Mouse (Mus musculus) cerebral cortex, adult 2 months (tissue): ENCODE results near the gene Tnrc18.

Experiments
- WGBS: fragments of 180-500 bp; shearing (Covaris S2); methylation state at CpG from one replicate; pipeline ENCODE4 v1.1.7; 2018; 5-methylcytosine and 5-hydroxymethylcytosine counted together

The Tnrc18 gene

GRCm38 (mm10) chr5:142810710-142811599 is 6.5 kb downstream of the Tnrc18 start:
- WGBS, result 28% methylated on average over 20 of the region's 20 CpGs

- 91% methylated on average over 7 of the region's 7 CpGs for WGBS
Observed at GRCm38 (mm10) chr5:142807661-142808060, 9.8 kb downstream of the Tnrc18 start.

- WGBS, result 92% methylated on average over 1 of the region's 1 CpGs
Observed at GRCm38 (mm10) chr5:142803746-142804145, 13.7 kb downstream of the Tnrc18 start.

- WGBS, result 70% methylated on average over 4 of the region's 4 CpGs
Observed at GRCm38 (mm10) chr5:142802884-142803283, 14.6 kb downstream of the Tnrc18 start.

- 79% methylated on average over 2 of the region's 2 CpGs for WGBS
Observed at GRCm38 (mm10) chr5:142801977-142802376, 15.5 kb downstream of the Tnrc18 start.

- WGBS, result 66% methylated on average over 6 of the region's 6 CpGs
Observed at GRCm38 (mm10) chr5:142800656-142801055, 16.8 kb downstream of the Tnrc18 start.

- WGBS, result 40% methylated on average over 8 of the region's 8 CpGs
Observed at GRCm38 (mm10) chr5:142800198-142800597, 17.3 kb downstream of the Tnrc18 start.

GRCm38 (mm10) chr5:142799259-142799658 is 18.2 kb downstream of the Tnrc18 start:
- 76% methylated on average over 4 of the region's 4 CpGs for WGBS

- 72% methylated on average over 12 of the region's 12 CpGs for WGBS
Observed at GRCm38 (mm10) chr5:142798190-142798589, 19.3 kb downstream of the Tnrc18 start.

- 63% methylated on average over 13 of the region's 13 CpGs for WGBS
Observed at GRCm38 (mm10) chr5:142797620-142798019, 19.8 kb downstream of the Tnrc18 start.

- WGBS, result 87% methylated on average over 4 of the region's 4 CpGs
Observed at GRCm38 (mm10) chr5:142796921-142797320, 20.5 kb downstream of the Tnrc18 start.

GRCm38 (mm10) chr5:142794582-142794981 is 22.9 kb downstream of the Tnrc18 start:
- WGBS, result 67% methylated on average over 13 of the region's 13 CpGs

GRCm38 (mm10) chr5:142794161-142794560 is 23.3 kb downstream of the Tnrc18 start:
- WGBS, result 46% methylated on average over 2 of the region's 2 CpGs

GRCm38 (mm10) chr5:142792594-142792993 is 24.9 kb downstream of the Tnrc18 start:
- WGBS, result 90% methylated on average over 4 of the region's 4 CpGs

GRCm38 (mm10) chr5:142788279-142788678 is 29.2 kb downstream of the Tnrc18 start:
- 96% methylated on average over 23 of the region's 23 CpGs for WGBS

GRCm38 (mm10) chr5:142787304-142787905 is 30.1 kb downstream of the Tnrc18 start:
- 85% methylated on average over 37 of the region's 37 CpGs for WGBS

GRCm38 (mm10) chr5:142786709-142787108 is 30.8 kb downstream of the Tnrc18 start:
- WGBS, result 84% methylated on average over 5 of the region's 5 CpGs

GRCm38 (mm10) chr5:142786215-142786614 is 31.2 kb downstream of the Tnrc18 start:
- WGBS, result 87% methylated on average over 3 of the region's 3 CpGs

GRCm38 (mm10) chr5:142783142-142783540 is 34.3 kb downstream of the Tnrc18 start:
- 55% methylated on average over 7 of the region's 7 CpGs for WGBS

- 81% methylated on average over 8 of the region's 8 CpGs for WGBS
Observed at GRCm38 (mm10) chr5:142782459-142783141, 34.9 kb downstream of the Tnrc18 start.

- WGBS, result 51% methylated on average over 5 of the region's 5 CpGs
Observed at GRCm38 (mm10) chr5:142780579-142780978, 36.9 kb downstream of the Tnrc18 start.

GRCm38 (mm10) chr5:142778871-142779270 is 38.6 kb downstream of the Tnrc18 start:
- WGBS, result 52% methylated on average over 6 of the region's 6 CpGs
